Mouse (Mus musculus): ENCODE data around the gene Bri3bp. TPM values are rescaled to one million over a fixed set of nuclear protein-coding genes. Genes with fewer than 3 reads are reported as not detected.

Gene Bri3bp
- total RNA-seq, 4 experiments from 2014 or later = 44.4 to 61.8 (median 45.5) TPM

DNA sequence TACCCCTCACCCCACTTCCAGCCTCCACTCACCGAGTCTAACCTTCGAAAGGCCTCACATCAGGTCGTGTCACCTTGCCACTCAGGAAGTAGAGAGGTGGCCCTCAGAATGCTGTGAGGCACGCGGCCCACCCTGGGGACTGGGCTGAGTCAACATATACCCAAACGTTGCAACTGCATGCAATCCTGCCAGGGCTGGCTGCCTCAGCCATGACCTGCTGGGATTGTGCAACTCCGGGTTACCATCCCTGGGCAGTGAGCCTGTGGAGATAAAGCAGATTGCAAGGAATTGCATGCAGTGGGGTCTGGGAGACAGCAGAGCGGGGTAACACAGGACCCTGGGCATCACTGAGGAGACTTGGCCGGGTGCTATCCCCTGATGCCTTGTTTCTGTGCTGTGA, 11.2 kb downstream of the Bri3bp start:
- no peak for DNase-seq (ENCODE audit: low spot score)

DNA sequence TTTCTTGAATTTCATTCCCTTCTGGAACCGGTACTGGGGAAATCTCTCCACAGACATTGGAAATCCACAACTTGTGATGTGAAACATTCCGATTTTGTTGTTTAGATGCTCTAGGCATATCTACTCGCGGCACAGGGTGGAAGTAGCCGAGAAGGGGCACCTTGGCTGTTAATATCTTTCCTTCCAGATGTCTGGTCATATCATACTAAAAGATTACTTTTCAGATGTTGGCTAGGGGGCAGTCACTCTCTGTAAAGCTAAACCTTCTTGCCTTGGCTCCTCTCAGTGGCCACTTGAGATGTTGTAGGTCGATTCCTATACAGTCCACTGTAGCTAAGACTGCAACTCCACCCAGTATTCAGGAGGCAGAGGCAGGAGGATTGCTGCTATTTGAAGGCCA, 14.7 kb downstream of the Bri3bp start:
- no peak for DNase-seq (ENCODE audit: low spot score)

DNA sequence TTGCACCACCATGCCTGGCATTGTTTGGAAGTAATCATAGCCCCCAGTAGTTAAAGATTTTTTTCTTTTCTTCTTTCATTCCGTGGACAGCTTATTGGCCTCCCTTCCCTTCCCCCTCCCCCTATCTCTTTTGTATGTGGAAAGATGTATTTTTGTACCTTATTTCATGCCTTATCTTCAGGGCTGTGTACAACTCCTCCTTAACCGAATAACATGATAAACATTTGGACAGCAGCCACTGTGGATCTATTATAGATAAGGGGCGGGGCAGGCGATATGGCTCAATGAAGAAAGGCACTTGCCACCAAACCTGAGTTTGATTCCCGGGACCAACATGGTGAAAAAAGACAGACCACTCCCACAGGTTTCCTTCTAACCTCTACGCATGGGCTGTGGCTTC, 16.2 kb downstream of the Bri3bp start:
- DNase-seq (ENCODE audit: low spot score) = no peak

DNA sequence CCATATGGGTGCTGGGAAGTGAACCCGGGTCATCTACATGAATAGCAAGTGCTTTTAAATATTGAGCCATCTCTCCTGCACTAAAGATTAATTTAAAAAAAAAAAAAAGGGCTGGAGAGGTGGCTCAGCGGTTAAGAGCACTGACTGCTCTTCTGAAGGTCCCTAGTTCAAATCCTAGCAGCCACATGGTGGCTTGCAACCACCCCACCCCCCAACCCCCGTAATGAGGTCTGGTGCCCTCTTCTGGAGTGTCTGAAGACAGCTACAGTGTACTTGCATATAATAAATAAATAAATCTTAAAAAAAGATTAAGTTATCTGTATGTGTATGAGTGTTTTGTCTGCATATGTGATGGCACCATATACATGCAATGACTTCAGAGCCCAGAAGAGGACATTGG, 19.2 kb downstream of the Bri3bp start:
- DNase-seq (ENCODE audit: low spot score) = no peak

- peak; percentile 34 for DNase-seq (ENCODE audit: low spot score)
Observed at GRCm38 (mm10) chr5:125461868-125462445, 20.6 kb downstream of the Bri3bp start.

DNA sequence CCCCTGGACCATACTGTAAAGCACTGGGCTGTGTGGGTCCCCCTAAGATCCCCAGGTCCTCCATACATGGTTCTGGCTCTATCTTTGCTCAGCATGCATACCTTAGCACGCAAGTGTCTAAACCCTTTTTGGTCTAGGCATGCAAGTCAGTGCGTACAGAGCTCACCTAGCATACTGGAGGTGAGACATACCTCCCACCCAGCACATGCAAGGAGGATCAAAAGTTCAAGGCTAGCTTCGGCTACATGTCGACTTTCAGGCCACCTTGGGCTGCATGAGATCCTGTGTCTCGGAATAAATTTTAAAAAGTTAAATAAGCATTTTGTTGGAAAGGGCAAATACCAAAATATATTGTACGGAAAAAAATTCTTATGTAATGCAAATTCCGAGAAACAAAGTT, 23.8 kb downstream of the Bri3bp start:
- DNase-seq (ENCODE audit: low spot score) = no peak

GRCm38 (mm10) chr5:125465701-125466106, 24.3 kb downstream of the Bri3bp start:
- peak; percentile 93 for DNase-seq (ENCODE audit: low spot score)

- DNase-seq (ENCODE audit: low spot score) = no peak
Observed at GRCm38 (mm10) chr5:125466483-125466882, 25.1 kb downstream of the Bri3bp start.

- no peak for DNase-seq (ENCODE audit: low spot score)
Observed at GRCm38 (mm10) chr5:125467261-125467660, 25.9 kb downstream of the Bri3bp start.

GRCm38 (mm10) chr5:125470713-125471112, 29.3 kb downstream of the Bri3bp start:
- DNase-seq (ENCODE audit: low spot score) = no peak

- no peak for DNase-seq (ENCODE audit: low spot score)
Observed at GRCm38 (mm10) chr5:125472796-125473475, 31.6 kb downstream of the Bri3bp start.

DNA sequence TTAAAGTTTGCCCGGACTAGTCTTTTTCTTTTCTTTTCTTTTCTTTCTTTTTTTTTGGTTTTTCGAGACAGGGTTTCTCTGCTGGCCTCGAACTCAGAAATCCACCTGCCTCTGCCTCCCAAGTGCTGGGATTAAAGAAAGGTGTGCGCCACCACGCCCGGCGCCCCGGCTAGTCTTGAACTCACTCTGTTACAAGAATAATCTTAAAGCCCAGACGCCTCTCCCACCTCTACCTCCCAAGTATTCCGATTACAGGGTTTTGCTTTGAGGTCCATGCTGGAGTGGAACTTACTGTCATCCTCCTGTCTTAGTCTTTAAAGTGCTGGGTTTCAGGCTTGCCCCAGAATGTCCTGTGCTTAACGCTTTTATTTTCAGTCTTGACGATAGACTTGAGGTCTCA, 33.7 kb downstream of the Bri3bp start:
- DNase-seq (ENCODE audit: low spot score) = no peak

DNA sequence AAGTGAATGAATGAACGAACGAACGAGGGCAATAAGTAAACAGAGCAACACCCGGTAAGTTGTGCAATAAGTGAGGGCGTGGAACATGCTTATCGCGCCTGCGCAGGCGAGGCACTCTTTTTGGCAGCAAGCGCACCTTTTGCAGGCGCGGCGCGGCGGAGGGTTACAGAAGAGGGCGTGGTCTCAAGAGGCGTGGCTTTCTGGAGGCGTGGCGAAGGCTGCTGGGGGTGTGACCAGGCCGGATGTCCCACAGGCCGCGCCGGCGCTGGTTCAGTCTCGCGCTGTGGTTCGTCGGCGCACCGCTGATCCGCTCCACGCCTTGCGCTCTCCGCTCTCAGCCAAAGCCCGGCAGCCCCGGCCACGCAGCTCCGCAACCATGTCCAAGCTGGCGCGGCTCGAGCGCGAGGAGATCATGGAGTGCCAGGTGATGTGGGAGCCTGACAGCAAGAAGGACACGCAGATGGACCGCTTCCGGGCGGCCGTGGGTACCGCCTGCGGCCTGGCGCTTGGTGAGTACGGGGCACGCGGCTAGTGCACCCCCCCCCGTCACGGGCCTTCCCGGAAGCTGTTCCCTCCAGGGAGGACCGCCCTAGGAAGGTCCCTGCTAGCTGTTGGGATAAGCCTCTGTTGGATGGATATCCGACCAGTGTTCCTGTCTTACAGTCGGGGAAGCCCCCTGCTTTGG, 34.4 kb downstream of the Bri3bp start, which contains the start of gene Aacs:
TSS of gene Aacs (plus strand) at position 214 of the 685 bp plus-strand sequence.
- peak; percentile 97 for DNase-seq (ENCODE audit: low spot score)

- DNase-seq (ENCODE audit: low spot score) = no peak
Observed at GRCm38 (mm10) chr5:125476286-125476625, 34.9 kb downstream of the Bri3bp start.

- DNase-seq (ENCODE audit: low spot score) = no peak
Observed at GRCm38 (mm10) chr5:125476799-125477198, 35.4 kb downstream of the Bri3bp start.

GRCm38 (mm10) chr5:125477533-125477932, 36.2 kb downstream of the Bri3bp start:
- no peak for DNase-seq (ENCODE audit: low spot score)

DNA sequence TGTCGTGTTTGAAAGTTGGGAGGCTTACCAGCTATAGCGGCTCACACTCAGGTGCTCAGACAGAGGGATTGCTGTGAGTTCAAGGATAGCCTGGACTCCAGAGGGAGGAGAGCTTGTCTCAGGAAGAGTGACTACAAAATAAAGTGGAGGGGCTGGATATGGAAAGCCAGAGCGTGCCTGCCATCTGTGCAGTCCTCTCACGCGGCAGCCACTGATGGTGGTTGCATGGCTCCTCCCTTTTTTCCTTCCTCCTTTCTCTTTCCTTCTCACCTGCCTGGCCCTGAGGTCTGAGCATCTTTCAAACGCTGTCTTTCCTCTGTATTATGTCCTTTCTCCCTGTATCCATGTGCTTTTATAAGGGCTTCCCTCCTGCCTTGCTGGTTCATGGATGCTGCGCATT, 36.7 kb downstream of the Bri3bp start:
- DNase-seq (ENCODE audit: low spot score) = no peak

DNA sequence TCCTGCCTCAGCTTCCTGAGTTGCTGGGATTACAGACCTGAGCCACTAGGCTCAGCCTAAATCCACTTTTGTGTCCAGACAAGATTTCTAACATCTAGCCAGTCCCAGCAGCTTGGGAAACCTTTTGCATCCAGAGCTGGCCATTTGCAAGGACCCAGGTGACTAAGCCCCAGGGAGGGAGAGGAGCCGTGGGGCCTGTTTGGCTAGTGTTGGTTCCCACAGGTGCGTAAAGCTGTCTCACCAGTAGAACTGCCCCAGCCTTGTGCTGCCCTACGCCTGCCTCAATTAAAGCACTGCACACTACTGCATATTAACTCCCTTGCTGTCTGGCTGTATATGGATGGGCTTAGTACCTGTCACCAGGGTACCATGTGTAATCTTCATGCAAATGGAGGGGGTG, 38.0 kb downstream of the Bri3bp start:
- no peak for DNase-seq (ENCODE audit: low spot score)

- DNase-seq (ENCODE audit: low spot score) = no peak
Observed at GRCm38 (mm10) chr5:125480434-125481231, 39.3 kb downstream of the Bri3bp start.

- DNase-seq (ENCODE audit: low spot score) = no peak
Observed at GRCm38 (mm10) chr5:125482474-125482873, 41.1 kb downstream of the Bri3bp start.

- DNase-seq (ENCODE audit: low spot score) = no peak
Observed at GRCm38 (mm10) chr5:125483712-125484611, 42.6 kb downstream of the Bri3bp start.

Data from heart, adult 8-10 months (tissue).